Mouse (Mus musculus): ENCODE data around the gene Dlx6. TPM values are rescaled to one million over a fixed set of nuclear protein-coding genes. Genes with fewer than 3 reads are reported as not detected.

Gene Dlx6
- polyA plus RNA-seq, 1 experiment from 2014 or later = not detected

DNA sequence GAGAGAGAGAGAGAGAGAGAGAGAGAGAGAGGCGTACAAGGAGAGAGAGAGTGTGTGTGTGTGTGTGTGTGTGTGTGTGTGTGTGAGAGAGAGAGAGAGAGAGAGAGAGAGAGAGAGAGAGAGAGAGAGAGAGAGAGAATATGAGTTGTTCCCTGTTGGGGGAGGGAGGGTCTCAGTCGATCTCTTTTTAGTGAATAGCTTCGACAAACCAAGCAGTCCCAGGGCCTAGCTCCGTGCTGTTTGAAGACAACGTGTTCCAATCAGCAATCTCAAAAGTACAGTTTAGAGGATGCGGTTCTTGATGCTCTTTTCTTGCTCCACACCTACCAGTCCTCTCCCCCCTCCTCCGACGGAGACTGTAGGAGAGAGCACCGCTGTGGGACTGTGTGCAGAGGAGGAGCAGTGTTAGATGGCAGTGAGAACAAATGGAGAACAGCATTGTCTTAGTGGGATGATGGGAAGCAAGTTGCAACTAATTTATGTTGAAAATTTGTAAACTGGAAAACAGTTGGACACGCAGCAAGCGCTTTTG is 19.2 kb downstream of the Dlx6 start:
- Histone ChIP-seq H3K27me3 (replicated peaks; ENCODE audit: control insufficient read depth, insufficient read depth, low read length) (peaks cover 73% of the 10 kb centered on the region), H3K9ac (ENCODE audit: low read depth, low read length) (no peak overlapping the region), H3K4me1 (replicated peaks; ENCODE audit: control insufficient read depth, insufficient read depth, low read length) (no peaks in the 10 kb centered on the region), H3K36me3 (ENCODE audit: control insufficient read depth, insufficient read depth) (no peaks in the 10 kb centered on the region), H3K4me2 (replicated peaks; ENCODE audit: low read depth) (peak overlapping the region; percentile 61), H3K4me3 (ENCODE audit: low read depth, low read length) (peak overlapping the region; percentile 33; the same call in 1 of the 2 replicates), H3K27ac (ENCODE audit: low read depth, low read length) (no peak overlapping the region), H3K9me3 (ENCODE audit: control insufficient read depth) (no peaks in the 10 kb centered on the region)
- no peak for TF ChIP-seq CTCF (IDR thresholded peaks at IDR 0.05; ENCODE audit: low read depth)
- ATAC-seq = no peak
- 16% methylated on average over 10 of the region's 11 CpGs for WGBS

DNA sequence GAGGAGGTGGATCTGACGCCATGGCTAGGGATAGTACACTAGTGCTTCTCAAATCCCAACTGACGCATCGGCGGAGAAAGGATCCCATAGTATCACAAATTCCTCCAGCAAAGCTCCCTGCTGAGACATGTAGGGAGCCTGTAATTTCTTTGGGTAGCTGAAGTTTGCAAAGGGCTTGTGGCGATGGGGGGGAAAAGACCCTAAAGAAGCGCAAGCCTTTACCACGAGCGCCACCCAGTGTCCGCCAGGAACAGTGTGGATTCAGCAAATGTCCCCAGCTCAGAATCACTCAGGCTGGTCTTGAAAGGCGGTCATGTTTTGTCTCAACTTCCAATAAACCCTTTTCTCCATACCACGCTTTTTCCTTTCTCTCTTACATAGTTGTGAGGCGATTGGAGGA is 21.8 kb downstream of the Dlx6 start:
- no peak overlapping the region for H3K27ac ChIP-seq (ENCODE audit: low read depth, low read length)
- H3K27me3 ChIP-seq (replicated peaks; ENCODE audit: control insufficient read depth, insufficient read depth, low read length) = peaks cover 54% of the 10 kb centered on the region
- H3K4me3 ChIP-seq (ENCODE audit: low read depth, low read length) = no peak overlapping the region
- H3K9ac ChIP-seq (ENCODE audit: low read depth, low read length) = no peak overlapping the region
- H3K4me1 ChIP-seq (replicated peaks; ENCODE audit: control insufficient read depth, insufficient read depth, low read length) = no peaks in the 10 kb centered on the region
- no peak overlapping the region for H3K4me2 ChIP-seq (replicated peaks; ENCODE audit: low read depth)
- 7% methylated on average over 12 of the region's 12 CpGs for WGBS
- no peaks in the 10 kb centered on the region for H3K36me3 ChIP-seq (ENCODE audit: control insufficient read depth, insufficient read depth)
- TF ChIP-seq CTCF (IDR thresholded peaks at IDR 0.05; ENCODE audit: low read depth) = peak; percentile 84
- H3K9me3 ChIP-seq (ENCODE audit: control insufficient read depth) = no peaks in the 10 kb centered on the region
- ATAC-seq = 0 out of 2 replicates have a peak, but pooled peaks have one; percentile 36

DNA sequence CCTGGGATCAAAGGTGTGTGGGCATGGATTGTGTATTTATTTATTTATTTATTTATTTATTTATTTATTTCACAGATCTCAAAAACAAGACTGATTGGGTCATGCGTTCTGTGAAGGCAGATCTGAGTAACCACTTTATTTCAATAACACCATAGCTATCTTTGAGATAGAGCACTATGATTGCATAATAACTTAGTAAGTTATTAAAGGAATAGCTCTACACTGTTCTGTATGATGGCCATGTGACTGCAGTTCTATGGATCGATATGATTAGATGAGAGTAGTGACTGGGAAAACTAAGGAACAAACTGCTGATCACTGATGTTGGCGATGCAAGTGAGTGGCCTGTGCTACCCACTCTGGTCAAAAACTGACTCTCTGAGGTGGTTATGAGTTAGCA is 23.1 kb downstream of the Dlx6 start:
- Histone ChIP-seq H3K4me2 (replicated peaks; ENCODE audit: low read depth) (no peak overlapping the region), H3K9ac (ENCODE audit: low read depth, low read length) (no peak overlapping the region), H3K27me3 (replicated peaks; ENCODE audit: control insufficient read depth, insufficient read depth, low read length) (peaks cover 45% of the 10 kb centered on the region), H3K4me1 (replicated peaks; ENCODE audit: control insufficient read depth, insufficient read depth, low read length) (no peaks in the 10 kb centered on the region), H3K4me3 (ENCODE audit: low read depth, low read length) (no peak overlapping the region), H3K36me3 (ENCODE audit: control insufficient read depth, insufficient read depth) (no peaks in the 10 kb centered on the region), H3K9me3 (ENCODE audit: control insufficient read depth) (no peaks in the 10 kb centered on the region), H3K27ac (ENCODE audit: low read depth, low read length) (no peak overlapping the region)
- WGBS = 50% methylated on average over 3 of the region's 3 CpGs
- ATAC-seq = peak; percentile 68
- no peak for TF ChIP-seq CTCF (IDR thresholded peaks at IDR 0.05; ENCODE audit: low read depth)

DNA sequence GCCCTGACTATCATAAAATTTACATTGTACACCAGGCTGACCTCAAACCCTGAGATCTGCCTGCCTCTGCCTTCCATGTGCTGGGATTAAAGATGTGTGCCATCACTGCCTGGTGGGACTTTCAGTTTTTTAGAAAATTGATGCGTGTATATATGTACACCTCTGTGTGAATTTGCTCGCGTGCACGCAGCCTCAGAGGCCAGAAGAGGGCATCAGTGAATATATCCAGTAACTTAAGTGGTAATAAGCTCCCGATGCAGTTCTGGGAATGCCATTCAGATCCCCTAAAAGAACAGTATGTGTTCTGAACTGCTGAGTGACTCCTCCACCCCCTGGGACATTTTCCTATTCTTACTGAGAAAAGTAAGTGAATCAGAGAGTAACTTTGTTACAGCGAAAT is 26.9 kb downstream of the Dlx6 start:
- Histone ChIP-seq H3K4me1 (replicated peaks; ENCODE audit: control insufficient read depth, insufficient read depth, low read length) (no peaks in the 10 kb centered on the region), H3K27me3 (replicated peaks; ENCODE audit: control insufficient read depth, insufficient read depth, low read length) (peaks cover 11% of the 10 kb centered on the region), H3K27ac (ENCODE audit: low read depth, low read length) (no peak overlapping the region), H3K9me3 (ENCODE audit: control insufficient read depth) (no peaks in the 10 kb centered on the region), H3K4me3 (ENCODE audit: low read depth, low read length) (no peak overlapping the region), H3K36me3 (ENCODE audit: control insufficient read depth, insufficient read depth) (no peaks in the 10 kb centered on the region), H3K9ac (ENCODE audit: low read depth, low read length) (no peak overlapping the region), H3K4me2 (replicated peaks; ENCODE audit: low read depth) (no peak overlapping the region)
- no peak for ATAC-seq
- peak; percentile 37 for TF ChIP-seq CTCF (IDR thresholded peaks at IDR 0.05; ENCODE audit: low read depth)
- 66% methylated on average over 6 of the region's 6 CpGs for WGBS

DNA sequence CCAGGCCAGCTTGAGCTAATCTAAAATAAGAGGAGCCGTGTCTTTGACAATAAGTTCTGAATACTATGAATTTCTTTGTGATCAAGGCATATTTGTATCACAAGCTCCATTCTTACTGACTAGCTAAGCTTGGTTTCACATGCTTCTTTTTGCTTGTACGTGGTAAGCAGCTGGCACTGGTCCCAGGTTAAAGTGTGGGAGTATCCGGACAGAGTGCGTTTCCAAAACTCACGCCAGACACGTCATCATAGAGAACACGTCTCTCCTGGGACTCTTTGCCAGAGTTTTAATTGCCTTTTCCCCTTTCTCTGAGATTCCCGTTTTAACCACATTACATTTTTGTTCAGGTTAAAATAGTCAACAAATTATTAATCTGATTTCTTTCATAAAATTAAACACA is 46.5 kb downstream of the Dlx6 start:
- WGBS = 57% methylated on average over 8 of the region's 8 CpGs
- no peaks in the 10 kb centered on the region for H3K27me3 ChIP-seq (replicated peaks; ENCODE audit: control insufficient read depth, insufficient read depth, low read length)
- no peak overlapping the region for H3K27ac ChIP-seq (ENCODE audit: low read depth, low read length)
- no peak overlapping the region for H3K9ac ChIP-seq (ENCODE audit: low read depth, low read length)
- H3K36me3 ChIP-seq (ENCODE audit: control insufficient read depth, insufficient read depth) = no peaks in the 10 kb centered on the region
- no peaks in the 10 kb centered on the region for H3K9me3 ChIP-seq (ENCODE audit: control insufficient read depth)
- H3K4me2 ChIP-seq (replicated peaks; ENCODE audit: low read depth) = no peak overlapping the region
- H3K4me1 ChIP-seq (replicated peaks; ENCODE audit: control insufficient read depth, insufficient read depth, low read length) = no peaks in the 10 kb centered on the region
- no peak for ATAC-seq
- H3K4me3 ChIP-seq (ENCODE audit: low read depth, low read length) = no peak overlapping the region
- no peak for TF ChIP-seq CTCF (IDR thresholded peaks at IDR 0.05; ENCODE audit: low read depth)

DNA sequence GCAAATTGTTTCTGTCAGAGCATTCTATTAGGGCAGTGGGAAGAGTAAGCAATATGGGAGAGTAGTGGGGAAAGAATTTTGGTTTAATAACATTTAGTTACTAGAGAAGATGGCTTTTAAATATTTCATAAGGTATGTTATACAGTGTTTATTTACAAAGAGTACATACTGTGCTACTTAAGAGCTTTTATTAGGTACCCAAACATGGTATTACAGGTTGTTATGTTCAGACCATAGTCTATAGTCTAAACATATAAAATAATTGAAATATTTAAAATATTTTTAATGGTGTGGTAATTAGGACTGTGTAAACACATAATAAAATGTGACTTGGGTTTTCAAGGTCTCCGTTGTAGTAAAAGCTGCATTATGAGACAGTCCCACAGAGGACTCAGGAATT is 51.2 kb downstream of the Dlx6 start:
- Histone ChIP-seq H3K9ac (ENCODE audit: low read depth, low read length) (no peak overlapping the region), H3K4me3 (ENCODE audit: low read depth, low read length) (no peak overlapping the region), H3K27ac (ENCODE audit: low read depth, low read length) (no peak overlapping the region), H3K4me2 (replicated peaks; ENCODE audit: low read depth) (no peak overlapping the region), H3K9me3 (ENCODE audit: control insufficient read depth) (no peaks in the 10 kb centered on the region), H3K27me3 (replicated peaks; ENCODE audit: control insufficient read depth, insufficient read depth, low read length) (no peaks in the 10 kb centered on the region), H3K4me1 (replicated peaks; ENCODE audit: control insufficient read depth, insufficient read depth, low read length) (no peaks in the 10 kb centered on the region), H3K36me3 (ENCODE audit: control insufficient read depth, insufficient read depth) (no peaks in the 10 kb centered on the region)
- no peak for ATAC-seq
- TF ChIP-seq CTCF (IDR thresholded peaks at IDR 0.05; ENCODE audit: low read depth) = no peak
- 45% methylated on average over 1 of the region's 1 CpGs for WGBS

All from intestine, postnatal 0 days (tissue).